Mouse (Mus musculus): ENCODE measurements at regions not wholly inside any gene's neighbourhood (a gene's known extent, or its start where the extent isn't known, plus 50 kb on each side); places are given as distances from the start of the nearest gene placed in this dataset.

DNA sequence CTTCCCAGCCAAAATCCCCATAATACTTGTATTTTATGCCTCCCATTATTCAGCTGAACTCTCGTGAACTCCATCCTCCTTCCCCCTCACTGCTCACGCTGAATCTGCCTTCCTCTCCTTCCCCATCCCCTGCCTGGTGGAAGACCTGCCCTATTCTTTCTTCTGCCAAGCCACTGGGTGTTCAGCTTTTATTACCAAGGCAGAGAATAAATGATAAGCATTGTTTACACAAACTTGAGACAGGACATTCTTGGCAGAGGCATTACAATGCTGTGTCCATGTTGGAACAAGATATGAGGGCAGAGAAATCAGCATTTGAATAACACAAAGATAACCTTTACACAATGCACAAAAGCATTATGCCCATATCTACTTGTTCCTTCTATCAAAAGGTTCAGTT lies 80.2 kb downstream of the Dhrs2 start:
- 25% methylated on average over 2 of the region's 2 CpGs for WGBS (ENCODE audit: insufficient replicate concordance)
- no peaks in the 10 kb centered on the region for H3K36me3 ChIP-seq (ENCODE audit: control insufficient read depth, insufficient read depth, low read length)
- no peaks in the 10 kb centered on the region for H3K27me3 ChIP-seq (ENCODE audit: control insufficient read depth, insufficient read depth, low read length)
- H3K4me1 ChIP-seq (ENCODE audit: control insufficient read depth, insufficient read depth, low read length) = no peaks in the 10 kb centered on the region
- no peak overlapping the region for H3K4me3 ChIP-seq (ENCODE audit: low read depth, low read length)
- no peaks in the 10 kb centered on the region for H3K9me3 ChIP-seq (replicated peaks; ENCODE audit: control insufficient read depth, low read length)
- ATAC-seq (replicated peaks; ENCODE audit: insufficient number of reproducible peaks, low FRiP score, low TSS enrichment) = no peak
- H3K27ac ChIP-seq (ENCODE audit: low read depth, low read length) = no peak overlapping the region
- H3K9ac ChIP-seq (ENCODE audit: low read depth, low read length) = no peak overlapping the region
- no peak overlapping the region for H3K4me2 ChIP-seq

DNA sequence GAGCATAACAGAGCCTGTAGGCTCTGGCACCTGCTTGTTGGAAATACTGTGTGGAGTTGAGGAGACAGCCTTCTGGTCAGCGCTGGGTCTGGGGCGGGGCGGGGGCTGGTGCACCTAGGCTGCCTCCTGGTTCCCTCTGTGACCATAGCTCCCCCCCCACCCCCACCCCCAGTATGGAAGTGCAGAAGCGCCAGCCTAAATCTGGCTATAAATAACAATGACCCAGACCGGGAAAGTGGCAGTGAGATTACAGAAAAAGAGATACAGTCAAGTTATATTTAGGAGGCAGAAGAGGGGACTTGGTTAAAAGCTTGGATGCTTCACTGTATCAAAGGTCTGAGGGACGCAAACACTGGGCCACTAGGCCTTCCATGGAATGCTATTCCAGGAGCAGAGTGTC lies 91.8 kb downstream of the Dhrs2 start:
- no peak overlapping the region for H3K4me2 ChIP-seq
- no peaks in the 10 kb centered on the region for H3K36me3 ChIP-seq (ENCODE audit: control insufficient read depth, insufficient read depth, low read length)
- ATAC-seq (replicated peaks; ENCODE audit: insufficient number of reproducible peaks, low FRiP score, low TSS enrichment) = 0 out of 2 replicates have a peak, but pooled peaks have one; percentile 46
- WGBS (ENCODE audit: insufficient replicate concordance) = 36% methylated on average over 6 of the region's 6 CpGs
- H3K4me1 ChIP-seq (ENCODE audit: control insufficient read depth, insufficient read depth, low read length) = peaks cover 4% of the 10 kb centered on the region; the same call in 1 of the 2 replicates
- no peak overlapping the region for H3K4me3 ChIP-seq (ENCODE audit: low read depth, low read length)
- H3K9me3 ChIP-seq (replicated peaks; ENCODE audit: control insufficient read depth, low read length) = no peaks in the 10 kb centered on the region
- H3K27ac ChIP-seq (ENCODE audit: low read depth, low read length) = peak overlapping the region; percentile 90
- H3K27me3 ChIP-seq (ENCODE audit: control insufficient read depth, insufficient read depth, low read length) = no peaks in the 10 kb centered on the region
- H3K9ac ChIP-seq (ENCODE audit: low read depth, low read length) = no peak overlapping the region

DNA sequence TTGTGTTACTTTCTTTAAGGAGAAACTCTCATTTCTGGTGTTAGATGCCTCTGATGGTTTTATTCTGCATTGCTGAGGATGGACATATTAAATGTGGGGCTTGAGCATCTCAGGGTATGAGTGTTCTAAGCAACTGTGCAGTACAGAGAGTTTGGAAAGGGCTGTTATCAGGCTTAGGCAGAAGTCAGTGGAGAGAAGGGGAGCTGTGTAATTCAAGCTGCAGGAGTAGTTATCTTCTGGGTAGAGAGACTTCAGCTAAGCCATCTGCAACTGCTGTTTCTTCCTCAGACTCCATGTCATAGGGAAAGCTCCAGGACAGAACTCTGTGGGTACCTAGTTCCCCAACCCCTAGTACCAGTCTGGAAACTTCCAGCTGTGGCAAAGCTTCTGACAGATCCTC lies 102.1 kb downstream of the Dhrs2 start:
- H3K27me3 ChIP-seq (ENCODE audit: control insufficient read depth, insufficient read depth, low read length) = no peaks in the 10 kb centered on the region
- no peak overlapping the region for H3K27ac ChIP-seq (ENCODE audit: low read depth, low read length)
- H3K36me3 ChIP-seq (ENCODE audit: control insufficient read depth, insufficient read depth, low read length) = no peaks in the 10 kb centered on the region
- ATAC-seq (replicated peaks; ENCODE audit: insufficient number of reproducible peaks, low FRiP score, low TSS enrichment) = no peak
- no peak overlapping the region for H3K4me2 ChIP-seq
- H3K4me1 ChIP-seq (ENCODE audit: control insufficient read depth, insufficient read depth, low read length) = peaks cover 6% of the 10 kb centered on the region; the same call in 1 of the 2 replicates
- H3K9me3 ChIP-seq (replicated peaks; ENCODE audit: control insufficient read depth, low read length) = no peaks in the 10 kb centered on the region
- H3K4me3 ChIP-seq (ENCODE audit: low read depth, low read length) = no peak overlapping the region
- H3K9ac ChIP-seq (ENCODE audit: low read depth, low read length) = no peak overlapping the region

DNA sequence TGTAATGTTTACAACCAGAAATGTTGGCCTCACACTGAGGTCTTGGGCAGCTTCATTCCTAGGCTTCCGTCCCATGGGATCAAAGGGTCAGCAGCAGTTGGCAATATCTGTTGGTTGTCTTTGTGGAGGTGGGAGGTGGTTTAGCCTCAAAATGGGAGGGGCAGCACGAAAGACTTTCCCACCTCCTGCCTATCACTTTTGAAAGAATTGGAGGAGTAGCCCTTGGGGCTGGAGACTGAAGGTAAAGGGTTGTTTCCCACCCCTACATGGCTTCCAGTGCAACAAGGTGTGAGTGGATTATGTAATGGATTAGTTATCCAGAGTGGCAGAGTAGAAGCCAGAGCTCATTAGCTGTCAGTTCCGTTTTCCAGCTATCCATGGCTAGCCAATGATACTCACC lies 102.5 kb downstream of the Dhrs2 start:
- ATAC-seq (replicated peaks; ENCODE audit: insufficient number of reproducible peaks, low FRiP score, low TSS enrichment) = no peak
- Histone ChIP-seq H3K27ac (ENCODE audit: low read depth, low read length) (no peak overlapping the region), H3K9ac (ENCODE audit: low read depth, low read length) (no peak overlapping the region)

DNA sequence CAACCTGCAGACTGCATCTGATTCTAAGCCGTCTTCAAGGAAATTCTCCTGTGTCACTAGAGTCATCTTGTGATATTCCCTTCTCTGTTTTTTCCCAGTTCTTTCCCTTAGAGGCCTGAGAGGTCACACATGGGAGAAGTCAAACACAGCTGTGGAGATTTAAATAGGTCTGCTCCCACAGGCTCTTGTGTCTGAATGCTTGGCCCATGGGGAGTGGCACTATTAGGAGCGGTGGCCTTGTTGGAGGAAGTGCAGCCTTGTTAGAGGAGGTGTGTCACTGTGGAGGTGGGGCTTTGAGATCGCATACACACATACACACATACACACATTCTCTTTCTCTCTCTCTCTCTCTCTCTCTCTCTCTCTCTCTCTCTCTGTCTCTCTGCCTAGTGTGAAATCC lies 112.0 kb downstream of the Dhrs2 start:
- H3K9me3 ChIP-seq (replicated peaks; ENCODE audit: control insufficient read depth, low read length) = no peaks in the 10 kb centered on the region
- H3K4me1 ChIP-seq (ENCODE audit: control insufficient read depth, insufficient read depth, low read length) = peaks cover 11% of the 10 kb centered on the region
- H3K27me3 ChIP-seq (ENCODE audit: control insufficient read depth, insufficient read depth, low read length) = no peaks in the 10 kb centered on the region
- WGBS (ENCODE audit: insufficient replicate concordance) = 56% methylated on average over 3 of the region's 3 CpGs
- no peaks in the 10 kb centered on the region for H3K36me3 ChIP-seq (ENCODE audit: control insufficient read depth, insufficient read depth, low read length)
- no peak overlapping the region for H3K27ac ChIP-seq (ENCODE audit: low read depth, low read length)
- no peak overlapping the region for H3K4me3 ChIP-seq (ENCODE audit: low read depth, low read length)
- no peak overlapping the region for H3K4me2 ChIP-seq
- ATAC-seq (replicated peaks; ENCODE audit: insufficient number of reproducible peaks, low FRiP score, low TSS enrichment) = no peak
- H3K9ac ChIP-seq (ENCODE audit: low read depth, low read length) = no peak overlapping the region

More for the DNA sequence above, 102.5 kb downstream of the Dhrs2 start:
- Histone ChIP-seq H3K9me3 (replicated peaks; ENCODE audit: control insufficient read depth, low read length) (no peaks in the 10 kb centered on the region), H3K4me3 (ENCODE audit: low read depth, low read length) (no peak overlapping the region), H3K36me3 (ENCODE audit: control insufficient read depth, insufficient read depth, low read length) (no peaks in the 10 kb centered on the region), H3K4me2 (no peak overlapping the region), H3K27me3 (ENCODE audit: control insufficient read depth, insufficient read depth, low read length) (no peaks in the 10 kb centered on the region), H3K4me1 (ENCODE audit: control insufficient read depth, insufficient read depth, low read length) (peaks cover 6% of the 10 kb centered on the region; the same call in 1 of the 2 replicates)
- WGBS (ENCODE audit: insufficient replicate concordance) = 55% methylated on average over 3 of the region's 3 CpGs

DNA sequence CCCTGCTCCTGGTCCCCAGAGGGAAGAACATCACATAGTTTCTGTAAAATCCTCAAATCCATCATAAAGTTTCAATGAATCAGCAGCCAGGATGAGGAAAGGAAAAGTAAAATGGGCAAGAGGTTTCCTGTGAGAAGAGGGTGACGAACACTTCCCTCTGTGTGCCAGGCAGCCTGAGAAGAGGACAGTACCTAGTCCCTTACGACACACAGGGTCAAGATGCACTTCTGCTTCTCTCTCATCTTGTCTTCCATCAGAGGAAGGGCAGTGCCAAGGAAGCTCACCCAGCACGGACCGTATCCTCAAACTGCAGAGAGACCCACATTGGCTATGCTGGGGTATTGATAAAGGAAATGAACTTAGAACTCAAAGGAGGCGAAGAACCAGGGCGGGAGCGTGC lies 112.5 kb downstream of the Dhrs2 start:
- Histone ChIP-seq H3K4me2 (no peak overlapping the region), H3K4me1 (ENCODE audit: control insufficient read depth, insufficient read depth, low read length) (peaks cover 14% of the 10 kb centered on the region), H3K27ac (ENCODE audit: low read depth, low read length) (no peak overlapping the region), H3K27me3 (ENCODE audit: control insufficient read depth, insufficient read depth, low read length) (no peaks in the 10 kb centered on the region), H3K9ac (ENCODE audit: low read depth, low read length) (no peak overlapping the region), H3K9me3 (replicated peaks; ENCODE audit: control insufficient read depth, low read length) (no peaks in the 10 kb centered on the region), H3K36me3 (ENCODE audit: control insufficient read depth, insufficient read depth, low read length) (no peaks in the 10 kb centered on the region), H3K4me3 (ENCODE audit: low read depth, low read length) (no peak overlapping the region)
- 89% methylated on average over 7 of the region's 7 CpGs for WGBS (ENCODE audit: insufficient replicate concordance)
- ATAC-seq (replicated peaks; ENCODE audit: insufficient number of reproducible peaks, low FRiP score, low TSS enrichment) = no peak

DNA sequence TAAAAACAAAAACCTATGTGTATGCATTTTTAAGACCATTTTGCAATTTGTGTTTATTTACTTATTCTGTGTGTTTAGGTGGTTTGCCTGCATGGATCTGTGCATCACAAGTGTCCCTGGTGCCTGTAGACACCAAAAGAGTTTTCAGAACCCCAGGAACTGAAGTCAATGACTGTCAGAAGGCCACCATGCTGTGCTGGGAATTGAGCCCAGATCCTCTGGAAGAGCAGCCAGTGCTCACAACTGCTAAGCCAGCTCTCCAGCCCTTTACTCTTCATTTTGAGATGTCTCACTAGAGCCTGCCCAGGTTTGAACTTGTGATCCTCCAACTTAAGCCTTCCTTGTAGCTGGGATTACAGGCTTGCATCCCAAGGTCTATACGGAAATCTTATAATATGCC lies 113.8 kb downstream of the Dhrs2 start:
- Histone ChIP-seq H3K27ac (ENCODE audit: low read depth, low read length) (no peak overlapping the region), H3K4me1 (ENCODE audit: control insufficient read depth, insufficient read depth, low read length) (peaks cover 14% of the 10 kb centered on the region), H3K9me3 (replicated peaks; ENCODE audit: control insufficient read depth, low read length) (no peaks in the 10 kb centered on the region), H3K36me3 (ENCODE audit: control insufficient read depth, insufficient read depth, low read length) (no peaks in the 10 kb centered on the region), H3K4me3 (ENCODE audit: low read depth, low read length) (no peak overlapping the region), H3K9ac (ENCODE audit: low read depth, low read length) (no peak overlapping the region), H3K4me2 (no peak overlapping the region), H3K27me3 (ENCODE audit: control insufficient read depth, insufficient read depth, low read length) (no peaks in the 10 kb centered on the region)
- no peak for ATAC-seq (replicated peaks; ENCODE audit: insufficient number of reproducible peaks, low FRiP score, low TSS enrichment)
- WGBS (ENCODE audit: insufficient replicate concordance) = 81% methylated on average over 1 of the region's 1 CpGs

DNA sequence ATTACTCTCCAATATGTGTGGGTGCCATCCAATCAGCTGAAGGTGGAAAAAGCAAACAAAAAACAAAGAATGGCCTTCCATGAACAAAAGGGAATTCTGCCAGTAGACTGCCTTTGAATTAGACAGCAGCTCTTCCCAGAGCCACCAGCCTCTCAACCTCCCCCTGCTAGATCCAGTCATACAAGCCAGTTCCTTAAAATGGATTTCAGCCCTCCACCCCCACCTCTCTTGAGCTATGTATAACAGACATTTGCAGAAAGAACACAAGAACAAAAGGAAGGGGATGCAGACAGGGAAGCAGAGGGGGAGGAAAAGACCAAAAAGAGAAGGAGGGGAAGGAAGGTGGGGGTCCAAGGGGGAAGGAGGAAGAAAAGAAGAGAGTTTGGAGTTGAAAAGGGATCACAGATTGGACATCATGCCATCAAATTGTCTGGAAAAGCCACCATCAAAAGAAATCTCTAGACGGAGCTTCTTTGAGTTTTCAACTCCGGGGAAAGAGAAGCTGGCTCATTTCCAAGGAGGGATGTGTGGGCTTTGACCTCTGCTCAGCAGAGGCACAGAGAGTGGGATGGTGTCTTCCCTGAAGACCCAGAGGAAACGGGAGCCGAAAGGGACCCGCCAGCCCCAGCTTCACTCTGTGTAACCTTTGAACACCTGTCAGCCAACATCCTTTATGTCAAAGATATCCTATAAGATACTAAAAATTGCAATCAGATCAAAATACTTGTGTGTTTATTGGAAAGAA lies 114.8 kb downstream of the Dhrs2 start:
- Histone ChIP-seq H3K4me1 (ENCODE audit: control insufficient read depth, insufficient read depth, low read length) (peaks cover 14% of the 10 kb centered on the region), H3K27ac (ENCODE audit: low read depth, low read length) (no peak overlapping the region), H3K4me3 (ENCODE audit: low read depth, low read length) (no peak overlapping the region), H3K9me3 (replicated peaks; ENCODE audit: control insufficient read depth, low read length) (no peaks in the 10 kb centered on the region), H3K4me2 (no peak overlapping the region), H3K9ac (ENCODE audit: low read depth, low read length) (no peak overlapping the region), H3K36me3 (ENCODE audit: control insufficient read depth, insufficient read depth, low read length) (no peaks in the 10 kb centered on the region), H3K27me3 (ENCODE audit: control insufficient read depth, insufficient read depth, low read length) (no peaks in the 10 kb centered on the region)
- WGBS (ENCODE audit: insufficient replicate concordance) = 47% methylated on average over 5 of the region's 5 CpGs
- ATAC-seq (replicated peaks; ENCODE audit: insufficient number of reproducible peaks, low FRiP score, low TSS enrichment) = no peak

DNA sequence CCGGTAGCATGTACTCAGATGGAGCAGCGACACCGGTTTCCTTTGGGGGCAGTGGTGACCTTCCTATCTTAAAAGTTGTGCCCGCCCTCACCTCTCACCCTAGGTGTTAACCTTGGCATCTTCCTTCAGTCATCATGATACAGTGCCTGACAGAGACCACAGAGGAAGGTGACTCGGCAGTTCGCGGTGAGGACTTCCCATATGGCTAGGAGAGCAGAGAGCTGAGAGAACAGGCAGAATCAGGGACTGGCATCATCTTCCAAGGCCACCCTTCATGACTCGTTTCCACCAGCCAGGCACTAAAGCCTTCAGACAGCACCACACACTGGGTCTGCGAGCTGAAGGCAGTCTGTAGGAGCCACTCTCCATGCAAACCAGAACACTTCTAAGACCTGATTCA lies 116.2 kb downstream of the Dhrs2 start:
- H3K9me3 ChIP-seq (replicated peaks; ENCODE audit: control insufficient read depth, low read length) = no peaks in the 10 kb centered on the region
- no peak overlapping the region for H3K9ac ChIP-seq (ENCODE audit: low read depth, low read length)
- no peak overlapping the region for H3K4me3 ChIP-seq (ENCODE audit: low read depth, low read length)
- ATAC-seq (replicated peaks; ENCODE audit: insufficient number of reproducible peaks, low FRiP score, low TSS enrichment) = no peak
- H3K27ac ChIP-seq (ENCODE audit: low read depth, low read length) = peak overlapping the region; percentile 35; the same call in 1 of the 2 replicates
- H3K4me2 ChIP-seq = no peak overlapping the region
- no peaks in the 10 kb centered on the region for H3K27me3 ChIP-seq (ENCODE audit: control insufficient read depth, insufficient read depth, low read length)
- peaks cover 14% of the 10 kb centered on the region for H3K4me1 ChIP-seq (ENCODE audit: control insufficient read depth, insufficient read depth, low read length)
- no peaks in the 10 kb centered on the region for H3K36me3 ChIP-seq (ENCODE audit: control insufficient read depth, insufficient read depth, low read length)
- WGBS (ENCODE audit: insufficient replicate concordance) = 62% methylated on average over 9 of the region's 9 CpGs
